Mouse (Mus musculus): Measurements from ENCODE around the gene Gk5.

DNA sequence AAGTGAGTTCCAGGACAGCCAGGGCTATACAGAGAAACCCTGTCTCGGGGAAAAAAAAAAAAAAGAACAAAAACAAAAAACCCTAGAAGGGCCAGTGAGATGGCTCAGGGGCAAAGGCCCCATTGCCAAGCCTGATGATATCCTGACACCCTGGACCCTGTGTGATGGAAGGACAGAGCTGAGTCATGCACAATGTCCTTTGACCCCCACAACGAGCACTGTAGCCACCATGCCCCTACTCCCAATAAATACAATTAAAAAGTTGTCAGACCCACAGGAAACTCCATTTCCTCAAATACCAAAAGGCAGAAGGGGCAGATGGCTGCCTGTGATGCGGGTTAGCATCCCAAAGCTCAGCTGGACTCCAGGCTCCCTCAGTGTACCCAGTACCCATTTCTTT is 39.9 kb downstream of the Gk5 start:
- no peak for TF ChIP-seq CTCF (IDR thresholded peaks at IDR 0.05; ENCODE audit: control insufficient read depth, insufficient read depth, low read length)
- no peak for TF ChIP-seq POLR2A (IDR thresholded peaks at IDR 0.05; ENCODE audit: borderline replicate concordance, control insufficient read depth, low read depth, low read length)

All from bone marrow, adult 2 months (tissue).